Mouse (Mus musculus) lung, embryonic 15.5 days (tissue): Measurements from ENCODE around the gene Cela2a. TPM values are rescaled to one million over a fixed set of nuclear protein-coding genes. Genes with fewer than 3 reads are reported as not detected.

ENCODE experiments used
- ATAC-seq: fragments of 200-750 bp; cut with Nextera tagmentation; 2 replicates; pipeline ENCODE4 v1.8.0; 2017; ENCODE audit warnings: moderate number of reproducible peaks, borderline replicate concordance; ENCODE audit not compliant: low FRiP score, low TSS enrichment; ENCODE audit errors: extremely low read depth
- H3K27ac ChIP-seq: fragments of 300-500 bp; sonication (generic); 2 replicates; pipeline ENCODE4 v1.5.1; 2015; ENCODE audit warnings: moderate library complexity, mild to moderate bottlenecking, inconsistent platforms
- H3K27me3 ChIP-seq: fragments of 300-500 bp; sonication (generic); 2 replicates; pipeline ENCODE4 v1.6.1; 2015; ENCODE audit warnings: inconsistent platforms
- H3K36me3 ChIP-seq: fragments of 300-500 bp; sonication (generic); 2 replicates; pipeline ENCODE4 v1.6.1; 2015; ENCODE audit warnings: inconsistent platforms
- H3K4me1 ChIP-seq: fragments of 300-500 bp; sonication (generic); 2 replicates; pipeline ENCODE4 v1.6.1; 2015; ENCODE audit warnings: inconsistent platforms
- H3K4me2 ChIP-seq: fragments of 300-500 bp; sonication (generic); 2 replicates; pipeline ENCODE4 v1.6.1; 2015; ENCODE audit warnings: inconsistent platforms, mild to moderate bottlenecking, moderate library complexity
- H3K4me3 ChIP-seq: fragments of 300-500 bp; sonication (generic); 2 replicates; pipeline ENCODE4 v1.5.1; 2015; ENCODE audit warnings: mild to moderate bottlenecking, inconsistent platforms
- H3K9ac ChIP-seq: fragments of 300-500 bp; sonication (generic); 2 replicates; pipeline ENCODE4 v1.6.1; 2015; ENCODE audit warnings: inconsistent platforms
- H3K9me3 ChIP-seq: fragments of 300-500 bp; sonication (generic); 2 replicates; pipeline ENCODE4 v1.6.1; 2016; ENCODE audit warnings: inconsistent platforms
- WGBS: fragments of 180-500 bp; shearing (Covaris S2); methylation state at CpG from one replicate; pipeline ENCODE4 v1.1.7; 2015; 5-methylcytosine and 5-hydroxymethylcytosine counted together
- polyA plus RNA-seq: library from polyadenylated mRNA; unstranded; fragments of >200 nt; fragmentation: Nextera tagmentation; extraction: Ambion mirVana; gene quantifications from 2 replicates; pipeline ENCODE4 v1.2.1, GENCODE M21; 2015

Gene Cela2a
- polyA plus RNA-seq, 1 experiment from 2014 or later = not detected

DNA sequence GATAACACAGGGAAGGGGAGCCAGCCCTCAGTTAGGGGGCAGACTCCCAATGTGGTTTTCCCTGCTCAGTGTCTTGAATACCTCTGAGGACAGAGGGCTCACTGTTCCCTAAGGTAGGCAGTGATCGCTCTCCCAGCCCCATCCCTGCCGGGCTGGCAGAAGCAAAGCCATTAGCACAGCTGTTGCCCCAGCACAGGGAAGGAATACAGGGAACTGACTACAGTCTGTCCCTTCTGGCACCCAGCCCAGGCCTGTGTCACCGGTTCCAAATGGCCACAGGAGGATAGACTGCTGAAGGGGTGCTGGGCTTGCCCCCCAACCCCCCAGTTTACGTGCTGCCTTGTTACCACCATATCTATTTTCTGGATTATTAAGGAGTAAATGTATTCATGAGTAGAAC is 41.5 kb upstream of the Cela2a start:
- H3K36me3 ChIP-seq = 0 out of 2 replicates have a peak, but pooled peaks cover 3% of the 10 kb centered on the region
- peaks cover 59% of the 10 kb centered on the region for H3K4me1 ChIP-seq
- H3K4me3 ChIP-seq = no peak overlapping the region
- peak overlapping the region; percentile 86 for H3K27ac ChIP-seq
- no peak overlapping the region for H3K9ac ChIP-seq
- H3K27me3 ChIP-seq = no peaks in the 10 kb centered on the region
- H3K9me3 ChIP-seq = no peaks in the 10 kb centered on the region
- H3K4me2 ChIP-seq = peak overlapping the region; percentile 34
- WGBS = 24% methylated on average over 4 of the region's 4 CpGs
- peak; percentile 20; the same call in 1 of the 2 replicates for ATAC-seq

DNA sequence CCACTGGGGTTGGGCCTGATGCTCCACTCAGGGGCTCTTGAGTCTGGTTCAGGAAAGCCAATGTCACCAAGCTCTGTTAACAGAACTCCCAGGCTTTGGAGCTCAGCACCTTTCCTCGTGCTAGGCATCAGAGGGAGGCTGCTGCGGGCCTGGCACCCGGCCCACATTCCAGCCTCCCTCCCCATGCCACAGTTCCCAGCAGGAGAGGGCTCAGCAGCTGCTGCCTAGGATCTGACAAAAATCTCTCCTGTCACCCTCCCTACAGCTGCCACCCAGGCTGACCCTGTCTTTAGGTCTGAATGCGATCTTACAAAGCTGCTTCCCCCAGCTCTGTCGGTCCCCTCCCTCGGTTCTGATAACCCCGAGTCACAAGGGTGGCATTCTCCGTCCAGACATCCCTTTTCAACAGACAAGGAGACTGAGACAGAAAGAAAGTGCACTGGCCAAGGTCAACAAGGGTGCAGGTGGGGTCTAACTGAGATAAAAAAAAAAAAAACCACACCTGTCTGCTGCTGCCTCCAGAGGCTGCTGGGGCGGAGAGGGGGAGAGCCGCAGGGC is 41.1 kb upstream of the Cela2a start:
- WGBS = 14% methylated on average over 10 of the region's 10 CpGs
- Histone ChIP-seq H3K36me3 (peaks cover 3% of the 10 kb centered on the region; the same call in 1 of the 2 replicates), H3K4me3 (no peak overlapping the region), H3K4me1 (peaks cover 54% of the 10 kb centered on the region), H3K9ac (no peak overlapping the region), H3K27ac (peak overlapping the region; percentile 86), H3K9me3 (no peaks in the 10 kb centered on the region), H3K27me3 (no peaks in the 10 kb centered on the region), H3K4me2 (peak overlapping the region; percentile 34)
- ATAC-seq = peak; percentile 69

DNA sequence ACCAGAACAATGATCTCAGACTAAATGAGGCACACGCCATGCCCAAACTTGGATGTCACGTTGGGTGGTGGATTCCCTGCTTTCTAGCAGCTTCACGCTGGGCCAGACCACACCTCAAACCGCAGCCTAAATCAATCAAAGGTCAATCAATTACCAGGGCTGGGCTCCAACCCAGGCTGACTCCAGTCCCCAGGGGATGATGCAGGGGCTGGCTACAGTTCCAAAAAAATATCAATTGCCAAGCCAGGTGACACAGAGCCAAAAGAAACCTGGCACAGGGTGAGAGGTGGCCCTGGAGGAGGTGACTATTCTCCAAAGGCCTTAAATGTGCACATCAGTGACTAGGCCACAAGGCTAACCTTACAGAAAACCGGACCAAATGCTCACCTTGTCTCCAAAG is 39.6 kb upstream of the Cela2a start:
- Histone ChIP-seq H3K9ac (no peak overlapping the region), H3K4me1 (peaks cover 40% of the 10 kb centered on the region)
- 86% methylated on average over 5 of the region's 5 CpGs for WGBS

DNA sequence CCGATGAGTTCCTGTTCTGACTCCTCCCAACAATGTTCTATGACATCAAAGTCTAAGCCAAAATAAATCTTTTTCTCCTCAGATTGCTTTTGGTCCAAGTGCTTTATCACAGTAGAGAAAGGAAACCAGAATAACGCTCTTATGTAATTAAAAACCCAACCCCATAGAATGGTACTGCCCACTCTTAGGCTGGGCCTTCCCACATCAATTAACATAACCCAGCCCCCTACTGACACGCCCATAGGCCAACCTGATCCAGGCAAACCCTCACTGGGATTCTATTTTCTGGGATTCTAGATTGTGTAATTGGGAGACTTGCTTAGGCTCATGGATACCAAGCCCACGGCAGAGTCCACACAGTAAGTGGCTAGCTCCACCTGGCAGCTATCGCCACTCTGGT is 39.0 kb upstream of the Cela2a start:
- Histone ChIP-seq H3K27ac (no peak overlapping the region), H3K4me2 (no peak overlapping the region), H3K9me3 (no peaks in the 10 kb centered on the region), H3K9ac (no peak overlapping the region), H3K4me3 (no peak overlapping the region), H3K4me1 (peaks cover 34% of the 10 kb centered on the region), H3K36me3 (peaks cover 12% of the 10 kb centered on the region), H3K27me3 (no peaks in the 10 kb centered on the region)
- 91% methylated on average over 5 of the region's 5 CpGs for WGBS
- no peak for ATAC-seq

More for the DNA sequence above, 39.6 kb upstream of the Cela2a start:
- ATAC-seq = no peak
- H3K27me3 ChIP-seq = no peaks in the 10 kb centered on the region
- H3K4me3 ChIP-seq = no peak overlapping the region
- no peak overlapping the region for H3K4me2 ChIP-seq
- no peaks in the 10 kb centered on the region for H3K9me3 ChIP-seq
- no peak overlapping the region for H3K27ac ChIP-seq
- H3K36me3 ChIP-seq = peaks cover 7% of the 10 kb centered on the region

- Histone ChIP-seq H3K27ac (no peak overlapping the region), H3K27me3 (no peaks in the 10 kb centered on the region), H3K9me3 (no peaks in the 10 kb centered on the region), H3K36me3 (peaks cover 15% of the 10 kb centered on the region), H3K4me2 (no peak overlapping the region), H3K9ac (no peak overlapping the region), H3K4me1 (peaks cover 29% of the 10 kb centered on the region), H3K4me3 (no peak overlapping the region)
- 91% methylated on average over 8 of the region's 8 CpGs for WGBS
- no peak for ATAC-seq
Observed at GRCm38 (mm10) chr4:141864506-141864905, 38.5 kb upstream of the Cela2a start.

DNA sequence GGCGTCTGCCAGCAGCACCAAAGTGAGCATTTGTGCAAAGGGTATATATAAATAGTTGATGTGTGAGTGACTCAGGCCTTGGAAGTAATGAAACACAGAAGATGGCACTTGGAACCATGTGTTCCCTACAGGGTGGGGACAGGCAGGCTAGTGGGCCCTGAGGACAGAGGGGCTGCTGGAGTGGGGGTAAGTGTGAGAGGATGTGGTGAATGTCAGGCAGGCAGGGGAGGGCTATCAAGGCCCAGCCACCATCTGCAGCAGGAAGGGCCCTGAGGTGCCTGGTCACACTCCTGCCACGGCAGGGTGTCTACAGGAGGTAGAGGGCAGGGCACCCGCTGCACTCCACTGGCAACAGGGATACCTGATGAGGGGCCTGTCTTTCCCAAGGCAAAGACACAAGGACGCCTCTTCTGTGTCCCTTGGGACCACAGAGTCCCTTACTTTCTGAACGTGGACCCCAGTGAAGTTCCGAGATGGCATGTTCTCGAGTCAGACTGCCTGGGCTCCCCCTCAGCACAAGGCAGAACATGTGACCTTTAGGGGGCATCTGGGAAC is 37.8 kb upstream of the Cela2a start:
- Histone ChIP-seq H3K9ac (no peak overlapping the region), H3K4me1 (peaks cover 23% of the 10 kb centered on the region), H3K4me2 (no peak overlapping the region), H3K4me3 (no peak overlapping the region), H3K36me3 (peaks cover 16% of the 10 kb centered on the region), H3K27ac (no peak overlapping the region), H3K27me3 (no peaks in the 10 kb centered on the region), H3K9me3 (no peaks in the 10 kb centered on the region)
- 80% methylated on average over 7 of the region's 7 CpGs for WGBS
- ATAC-seq = no peak

DNA sequence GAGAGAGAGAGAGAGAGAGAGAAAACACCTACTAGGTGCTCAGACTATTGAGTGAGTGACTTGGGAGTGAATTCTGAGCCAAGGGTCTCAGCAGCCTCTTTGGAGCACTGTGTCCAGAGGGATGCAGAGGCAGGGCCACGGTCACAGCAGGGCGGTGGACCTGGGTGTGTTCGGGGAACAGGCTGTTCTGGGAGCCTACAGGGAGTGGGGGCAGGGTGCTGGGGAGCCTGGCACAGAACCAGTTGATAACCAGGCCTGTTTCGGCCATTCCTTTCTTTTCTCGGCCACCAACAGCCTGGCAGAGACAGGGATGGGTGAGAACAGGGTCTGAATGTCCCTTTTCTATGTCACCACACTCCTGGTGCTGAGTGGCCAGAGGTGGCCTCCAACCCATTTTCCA is 36.9 kb upstream of the Cela2a start:
- Histone ChIP-seq H3K36me3 (peaks cover 16% of the 10 kb centered on the region), H3K27me3 (no peaks in the 10 kb centered on the region), H3K4me2 (no peak overlapping the region), H3K4me3 (no peak overlapping the region), H3K4me1 (peaks cover 21% of the 10 kb centered on the region), H3K9me3 (no peaks in the 10 kb centered on the region), H3K27ac (no peak overlapping the region), H3K9ac (no peak overlapping the region)
- WGBS = 80% methylated on average over 5 of the region's 5 CpGs
- ATAC-seq = no peak

DNA sequence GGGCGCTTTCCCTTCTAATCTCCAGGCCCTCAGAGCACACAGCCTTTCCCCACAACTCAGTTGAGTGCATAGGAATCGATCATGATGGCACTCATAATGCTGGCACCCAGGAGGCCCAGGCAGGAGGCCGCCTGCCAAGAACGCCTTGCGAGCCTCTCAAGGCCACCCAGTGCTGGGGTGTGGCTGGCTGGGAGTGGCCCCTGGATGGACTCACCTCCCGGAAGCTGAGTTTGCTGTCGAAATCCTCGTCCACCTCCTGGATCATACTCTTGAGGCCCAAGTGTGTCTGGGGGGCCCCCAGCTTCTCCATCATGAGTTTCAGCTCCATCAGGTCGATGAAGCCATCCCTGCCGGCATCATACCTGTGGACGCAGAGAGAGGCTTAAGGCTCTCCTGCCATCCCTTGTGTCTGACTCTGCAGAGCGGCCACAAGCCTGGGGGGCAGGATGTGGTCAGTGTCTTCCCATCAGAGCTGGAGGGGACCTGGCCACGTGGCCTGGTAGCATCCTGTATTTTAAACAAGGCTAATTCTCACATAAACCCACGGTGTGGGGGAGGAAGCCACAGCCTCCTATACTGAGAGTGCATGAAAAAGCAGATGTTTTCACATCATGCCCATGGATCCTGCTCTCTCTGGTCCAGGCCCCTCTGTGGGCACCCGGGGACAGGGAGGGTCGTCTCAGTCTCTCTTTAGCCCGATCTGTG is 35.8 kb upstream of the Cela2a start:
- Histone ChIP-seq H3K4me2 (no peak overlapping the region), H3K27me3 (no peaks in the 10 kb centered on the region), H3K4me3 (no peak overlapping the region), H3K27ac (no peak overlapping the region), H3K36me3 (peaks cover 16% of the 10 kb centered on the region), H3K9ac (no peak overlapping the region), H3K9me3 (no peaks in the 10 kb centered on the region), H3K4me1 (peaks cover 14% of the 10 kb centered on the region)
- no peak for ATAC-seq
- 82% methylated on average over 17 of the region's 17 CpGs for WGBS

DNA sequence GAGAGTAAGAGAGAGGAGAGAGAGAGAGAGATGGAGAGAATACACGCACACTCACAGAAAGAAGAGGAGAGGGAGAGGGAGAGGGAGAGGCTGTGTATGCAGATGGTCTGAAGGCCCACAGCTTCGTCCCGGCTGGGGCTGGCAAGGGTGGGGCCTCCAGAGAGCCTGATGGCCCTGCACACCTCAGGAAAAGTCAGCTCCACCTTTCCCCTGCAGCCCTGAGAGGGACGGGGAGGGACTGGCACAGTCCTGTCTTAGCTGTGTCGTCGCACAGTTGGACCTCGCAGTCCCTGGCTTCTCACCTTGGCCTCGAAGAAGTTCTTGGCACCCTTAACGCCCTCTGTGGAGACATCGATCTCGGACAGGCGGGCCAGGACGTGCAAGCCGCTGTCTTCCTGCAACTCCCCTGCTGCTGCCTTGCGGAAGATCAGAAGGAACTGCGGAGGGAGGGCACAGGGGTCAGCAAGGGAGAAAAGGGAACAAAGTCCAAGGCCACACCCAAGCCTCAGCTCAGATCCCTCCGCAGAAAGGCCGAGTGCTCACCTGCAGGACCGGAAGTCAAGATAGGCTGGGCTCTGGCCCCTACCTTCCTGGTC is 34.4 kb upstream of the Cela2a start:
- Histone ChIP-seq H3K4me1 (peaks cover 6% of the 10 kb centered on the region; the same call in 1 of the 2 replicates), H3K36me3 (peaks cover 16% of the 10 kb centered on the region), H3K27ac (no peak overlapping the region), H3K9ac (no peak overlapping the region), H3K27me3 (no peaks in the 10 kb centered on the region), H3K4me2 (no peak overlapping the region), H3K4me3 (no peak overlapping the region), H3K9me3 (no peaks in the 10 kb centered on the region)
- WGBS = 67% methylated on average over 19 of the region's 19 CpGs
- ATAC-seq = no peak

- Histone ChIP-seq H3K27ac (no peak overlapping the region), H3K4me3 (no peak overlapping the region), H3K27me3 (no peaks in the 10 kb centered on the region), H3K4me1 (peaks cover 6% of the 10 kb centered on the region; the same call in 1 of the 2 replicates), H3K9me3 (no peaks in the 10 kb centered on the region), H3K4me2 (no peak overlapping the region), H3K36me3 (peaks cover 16% of the 10 kb centered on the region), H3K9ac (no peak overlapping the region)
- WGBS = 94% methylated on average over 14 of the region's 14 CpGs
- no peak for ATAC-seq
Observed at GRCm38 (mm10) chr4:141859351-141859750, 33.4 kb upstream of the Cela2a start.

- H3K4me3 ChIP-seq = no peak overlapping the region
- 66% methylated on average over 20 of the region's 20 CpGs for WGBS
- H3K4me2 ChIP-seq = no peak overlapping the region
- peaks cover 6% of the 10 kb centered on the region; the same call in 1 of the 2 replicates for H3K4me1 ChIP-seq
- no peak for ATAC-seq
- H3K9me3 ChIP-seq = no peaks in the 10 kb centered on the region
- no peak overlapping the region for H3K9ac ChIP-seq
- H3K27me3 ChIP-seq = no peaks in the 10 kb centered on the region
- H3K36me3 ChIP-seq = peaks cover 16% of the 10 kb centered on the region
- no peak overlapping the region for H3K27ac ChIP-seq
Observed at GRCm38 (mm10) chr4:141858501-141858900, 32.5 kb upstream of the Cela2a start.

- Histone ChIP-seq H3K27ac (peak overlapping the region; percentile 63), H3K4me1 (peaks cover 6% of the 10 kb centered on the region; the same call in 1 of the 2 replicates), H3K27me3 (no peaks in the 10 kb centered on the region), H3K9me3 (no peaks in the 10 kb centered on the region), H3K9ac (no peak overlapping the region), H3K36me3 (peaks cover 16% of the 10 kb centered on the region), H3K4me3 (no peak overlapping the region), H3K4me2 (0 out of 2 replicates have a peak overlapping the region, but pooled peaks have one; percentile 12)
- ATAC-seq = peak; percentile 54; the same call in 1 of the 2 replicates
- 10% methylated on average over 10 of the region's 10 CpGs for WGBS
Observed at GRCm38 (mm10) chr4:141857422-141857930, 31.5 kb upstream of the Cela2a start.
